Mouse (Mus musculus): ENCODE measurements around the gene Gdf9. TPM values are rescaled to one million over a fixed set of nuclear protein-coding genes. Genes with fewer than 3 reads are reported as not detected.

The Gdf9 gene
- polyA plus RNA-seq, 1 experiment = 2.5 TPM

DNA sequence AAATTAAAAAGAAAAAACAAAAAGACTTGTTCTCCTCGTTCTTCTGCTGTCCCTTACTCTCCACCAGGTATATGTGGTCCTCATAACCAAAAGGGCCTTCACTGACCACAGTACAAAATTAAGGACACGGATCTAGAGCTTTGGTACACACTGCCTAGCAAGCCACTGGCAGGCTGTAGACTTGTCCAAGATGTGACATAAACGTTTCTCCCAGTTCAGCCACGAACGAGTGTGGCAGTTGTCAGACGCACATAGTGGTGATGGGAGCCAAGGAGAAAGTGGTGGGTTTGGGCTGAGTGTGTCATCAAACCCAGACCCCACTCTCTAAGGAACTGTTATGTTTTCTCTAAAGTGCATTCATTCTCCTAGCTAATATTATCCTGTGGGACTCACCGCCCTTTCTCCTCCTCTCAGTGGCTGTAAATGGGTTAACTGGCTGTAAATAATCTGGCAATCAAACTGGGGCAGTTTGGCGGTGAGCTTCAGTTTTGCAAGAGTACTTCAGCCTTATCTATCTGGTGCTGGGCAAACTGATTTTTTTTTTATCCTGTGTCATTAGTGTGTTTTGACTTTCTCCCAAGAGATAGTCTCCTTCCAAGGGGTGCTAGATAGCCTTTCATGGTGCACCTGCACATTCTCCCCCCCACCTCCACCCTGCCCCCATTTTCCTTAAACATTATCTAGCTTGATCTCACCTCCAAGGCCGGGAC lies 679 bp downstream of the Gdf9 start:
- Histone ChIP-seq H3K4me1 (ENCODE audit: control insufficient read depth, insufficient read depth, low read length) (peaks cover 4% of the 10 kb centered on the region; the same call in 1 of the 2 replicates), H3K27ac (ENCODE audit: insufficient read depth, low read length) (peak overlapping the region; percentile 76), H3K27me3 (ENCODE audit: control insufficient read depth, insufficient read depth, low read length) (no peaks in the 10 kb centered on the region), H3K4me3 (replicated peaks; ENCODE audit: insufficient read depth, low read depth, low read length) (peak overlapping the region; percentile 89)
- WGBS = 9% methylated on average over 9 of the region's 9 CpGs
- DNase-seq = no peak
- TF ChIP-seq POLR2A (IDR thresholded peaks at IDR 0.05; ENCODE audit: borderline replicate concordance, insufficient read depth, low read length) (peak; percentile 76; the same call in 1 of the 2 replicates), CTCF (IDR thresholded peaks at IDR 0.05; ENCODE audit: borderline replicate concordance, insufficient read depth, low read depth, low read length) (no peak)

DNA sequence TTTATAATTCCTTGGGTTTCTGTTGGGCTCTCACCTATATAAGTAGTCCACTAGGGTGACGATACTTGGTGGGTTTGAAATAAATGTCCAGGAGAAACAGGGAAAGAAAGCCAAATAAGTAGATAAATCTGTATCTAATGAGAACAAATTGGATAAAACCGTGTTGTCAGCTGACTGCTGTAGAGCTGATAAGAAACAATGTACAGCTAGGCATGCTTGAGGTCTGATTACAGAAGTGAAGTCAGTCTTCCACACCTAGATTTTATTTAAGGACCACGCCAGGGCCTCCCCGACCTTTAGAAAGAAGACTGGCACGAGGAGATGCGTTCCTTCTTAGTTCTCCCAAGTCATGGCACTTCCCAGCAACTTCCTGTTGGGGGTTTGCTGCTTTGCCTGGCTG lies 2.2 kb downstream of the Gdf9 start:
- no peak overlapping the region for H3K27ac ChIP-seq (ENCODE audit: insufficient read depth, low read length)
- peaks cover 4% of the 10 kb centered on the region; the same call in 1 of the 2 replicates for H3K4me1 ChIP-seq (ENCODE audit: control insufficient read depth, insufficient read depth, low read length)
- 74% methylated on average over 6 of the region's 6 CpGs for WGBS
- no peak for DNase-seq
- no peak overlapping the region for H3K4me3 ChIP-seq (replicated peaks; ENCODE audit: insufficient read depth, low read depth, low read length)
- H3K27me3 ChIP-seq (ENCODE audit: control insufficient read depth, insufficient read depth, low read length) = no peaks in the 10 kb centered on the region
- TF ChIP-seq CTCF (IDR thresholded peaks at IDR 0.05; ENCODE audit: borderline replicate concordance, insufficient read depth, low read depth, low read length) (no peak), POLR2A (IDR thresholded peaks at IDR 0.05; ENCODE audit: borderline replicate concordance, insufficient read depth, low read length) (no peak)

DNA sequence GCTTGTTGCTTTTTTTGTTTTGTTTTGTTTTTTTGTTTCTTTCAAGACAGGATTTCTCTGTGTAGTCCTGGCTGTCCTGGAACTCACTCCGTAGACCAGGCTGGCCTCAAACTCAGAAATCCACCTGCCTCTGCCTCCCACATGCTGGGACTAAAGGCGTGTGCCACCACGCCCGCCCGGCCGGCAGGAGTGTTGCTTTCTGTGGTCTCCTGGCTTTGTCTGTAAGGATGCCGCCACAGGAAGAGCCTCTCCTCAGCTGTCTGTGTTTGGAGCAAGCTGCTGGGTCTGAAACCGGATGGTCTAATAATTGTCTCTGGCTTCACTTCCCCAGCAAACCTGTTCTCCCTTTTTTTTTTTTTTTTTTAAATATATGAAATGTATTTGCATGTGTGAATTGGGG lies 4.7 kb downstream of the Gdf9 start:
- Histone ChIP-seq H3K4me3 (replicated peaks; ENCODE audit: insufficient read depth, low read depth, low read length) (no peak overlapping the region), H3K4me1 (ENCODE audit: control insufficient read depth, insufficient read depth, low read length) (no peaks in the 10 kb centered on the region), H3K27ac (ENCODE audit: insufficient read depth, low read length) (no peak overlapping the region), H3K27me3 (ENCODE audit: control insufficient read depth, insufficient read depth, low read length) (no peaks in the 10 kb centered on the region)
- 85% methylated on average over 8 of the region's 8 CpGs for WGBS
- DNase-seq = no peak
- TF ChIP-seq CTCF (IDR thresholded peaks at IDR 0.05; ENCODE audit: borderline replicate concordance, insufficient read depth, low read depth, low read length) (no peak), POLR2A (IDR thresholded peaks at IDR 0.05; ENCODE audit: borderline replicate concordance, insufficient read depth, low read length) (no peak)

DNA sequence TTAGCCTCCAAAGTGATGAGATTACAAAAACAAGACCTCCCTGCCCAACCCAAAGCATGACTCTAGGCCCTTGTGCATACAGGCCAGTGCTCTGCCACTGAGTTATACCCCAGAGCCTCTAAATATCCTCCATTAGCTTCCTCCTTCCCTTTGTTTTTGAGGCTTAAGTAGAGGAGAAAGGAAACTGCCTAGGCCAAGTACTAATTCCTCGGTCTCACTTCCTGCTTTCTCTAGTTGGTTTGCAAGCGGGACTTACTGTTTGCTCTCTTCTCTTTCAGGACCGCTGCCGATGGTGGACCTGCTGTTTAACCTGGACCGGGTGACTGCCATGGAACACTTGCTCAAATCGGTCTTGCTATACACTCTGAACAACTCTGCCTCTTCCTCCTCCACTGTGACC lies 5.5 kb downstream of the Gdf9 start:
- no peak overlapping the region for H3K27ac ChIP-seq (ENCODE audit: insufficient read depth, low read length)
- no peaks in the 10 kb centered on the region for H3K27me3 ChIP-seq (ENCODE audit: control insufficient read depth, insufficient read depth, low read length)
- WGBS = 91% methylated on average over 6 of the region's 6 CpGs
- H3K4me3 ChIP-seq (replicated peaks; ENCODE audit: insufficient read depth, low read depth, low read length) = no peak overlapping the region
- H3K4me1 ChIP-seq (ENCODE audit: control insufficient read depth, insufficient read depth, low read length) = no peaks in the 10 kb centered on the region
- TF ChIP-seq CTCF (IDR thresholded peaks at IDR 0.05; ENCODE audit: borderline replicate concordance, insufficient read depth, low read depth, low read length) = no peak
- TF ChIP-seq POLR2A (IDR thresholded peaks at IDR 0.05; ENCODE audit: borderline replicate concordance, insufficient read depth, low read length) = no peak
- no peak for DNase-seq

DNA sequence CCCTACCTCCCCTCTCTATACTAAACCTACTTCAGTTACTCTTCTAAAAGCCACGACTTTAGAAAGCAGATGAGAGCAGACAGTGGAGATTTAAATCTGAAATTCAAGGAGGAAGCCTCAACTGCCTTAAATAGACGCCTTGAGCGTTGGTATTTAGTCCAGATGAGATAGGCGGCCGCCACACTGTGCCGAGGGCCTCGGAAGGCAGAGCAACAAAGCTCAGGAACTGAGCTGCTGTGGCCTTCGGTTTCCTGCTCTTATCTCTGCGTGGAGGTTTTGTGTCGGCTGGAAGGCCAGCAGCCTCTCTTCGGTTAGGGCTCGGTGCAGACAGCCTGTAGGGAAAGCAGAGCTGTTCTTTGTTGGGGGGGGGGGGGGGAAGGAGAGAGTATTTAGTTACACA lies 11.1 kb downstream of the Gdf9 start:
- Histone ChIP-seq H3K4me1 (ENCODE audit: control insufficient read depth, insufficient read depth, low read length) (no peaks in the 10 kb centered on the region), H3K27ac (ENCODE audit: insufficient read depth, low read length) (no peak overlapping the region), H3K4me3 (replicated peaks; ENCODE audit: insufficient read depth, low read depth, low read length) (no peak overlapping the region), H3K27me3 (ENCODE audit: control insufficient read depth, insufficient read depth, low read length) (no peaks in the 10 kb centered on the region)
- WGBS = 55% methylated on average over 12 of the region's 12 CpGs
- DNase-seq = no peak
- TF ChIP-seq POLR2A (IDR thresholded peaks at IDR 0.05; ENCODE audit: borderline replicate concordance, insufficient read depth, low read length) (no peak), CTCF (IDR thresholded peaks at IDR 0.05; ENCODE audit: borderline replicate concordance, insufficient read depth, low read depth, low read length) (no peak)

DNA sequence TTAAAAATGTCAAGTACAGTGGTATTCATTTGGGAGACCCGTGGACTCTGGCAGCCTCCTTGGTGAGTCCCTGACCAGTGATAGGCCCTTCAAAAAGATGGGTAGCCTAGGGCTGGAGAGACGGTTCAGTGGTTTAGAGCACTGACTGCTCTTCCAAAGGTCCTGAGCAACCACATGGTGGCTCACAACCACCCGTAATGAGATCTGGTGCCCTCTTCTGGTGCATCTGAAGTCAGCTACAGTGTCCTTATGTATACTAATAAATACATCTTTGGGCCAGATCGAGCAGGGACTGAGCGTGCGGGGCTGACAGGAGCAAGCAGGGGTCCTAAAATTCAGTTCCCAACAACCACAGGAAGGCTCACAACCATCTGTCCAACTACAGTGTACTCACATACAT lies 13.0 kb downstream of the Gdf9 start:
- Histone ChIP-seq H3K4me1 (ENCODE audit: control insufficient read depth, insufficient read depth, low read length) (no peaks in the 10 kb centered on the region), H3K27me3 (ENCODE audit: control insufficient read depth, insufficient read depth, low read length) (no peaks in the 10 kb centered on the region), H3K27ac (ENCODE audit: insufficient read depth, low read length) (no peak overlapping the region), H3K4me3 (replicated peaks; ENCODE audit: insufficient read depth, low read depth, low read length) (no peak overlapping the region)
- TF ChIP-seq CTCF (IDR thresholded peaks at IDR 0.05; ENCODE audit: borderline replicate concordance, insufficient read depth, low read depth, low read length) (peak; percentile 61), POLR2A (IDR thresholded peaks at IDR 0.05; ENCODE audit: borderline replicate concordance, insufficient read depth, low read length) (no peak)
- peak; percentile 49 to 52 for DNase-seq
- 11% methylated on average over 6 of the region's 6 CpGs for WGBS

DNA sequence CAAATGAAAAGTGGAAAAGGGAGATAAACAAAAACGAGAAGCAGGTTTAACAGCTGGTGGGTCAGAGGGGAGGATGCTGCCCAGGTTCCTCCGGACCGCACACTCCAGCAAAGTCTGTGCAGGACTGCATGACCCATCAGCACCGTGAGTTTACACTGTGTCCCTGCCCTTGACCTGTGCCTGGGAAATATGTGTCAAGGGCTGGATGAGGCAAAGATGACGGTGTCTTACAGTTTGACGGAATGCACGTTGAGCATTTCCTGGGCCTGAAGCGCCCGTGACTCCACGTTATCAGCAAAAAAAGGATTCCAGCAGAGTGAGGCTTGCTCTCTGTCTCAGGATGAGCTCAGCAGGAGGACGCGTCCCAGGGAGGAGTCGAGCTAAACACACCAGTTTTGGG lies 14.7 kb downstream of the Gdf9 start:
- no peak for DNase-seq
- H3K4me1 ChIP-seq (ENCODE audit: control insufficient read depth, insufficient read depth, low read length) = peaks cover 8% of the 10 kb centered on the region; the same call in 1 of the 2 replicates
- no peak overlapping the region for H3K4me3 ChIP-seq (replicated peaks; ENCODE audit: insufficient read depth, low read depth, low read length)
- WGBS = 86% methylated on average over 13 of the region's 13 CpGs
- no peak for TF ChIP-seq POLR2A (IDR thresholded peaks at IDR 0.05; ENCODE audit: borderline replicate concordance, insufficient read depth, low read length)
- no peak for TF ChIP-seq CTCF (IDR thresholded peaks at IDR 0.05; ENCODE audit: borderline replicate concordance, insufficient read depth, low read depth, low read length)
- H3K27me3 ChIP-seq (ENCODE audit: control insufficient read depth, insufficient read depth, low read length) = no peaks in the 10 kb centered on the region
- no peak overlapping the region for H3K27ac ChIP-seq (ENCODE audit: insufficient read depth, low read length)

DNA sequence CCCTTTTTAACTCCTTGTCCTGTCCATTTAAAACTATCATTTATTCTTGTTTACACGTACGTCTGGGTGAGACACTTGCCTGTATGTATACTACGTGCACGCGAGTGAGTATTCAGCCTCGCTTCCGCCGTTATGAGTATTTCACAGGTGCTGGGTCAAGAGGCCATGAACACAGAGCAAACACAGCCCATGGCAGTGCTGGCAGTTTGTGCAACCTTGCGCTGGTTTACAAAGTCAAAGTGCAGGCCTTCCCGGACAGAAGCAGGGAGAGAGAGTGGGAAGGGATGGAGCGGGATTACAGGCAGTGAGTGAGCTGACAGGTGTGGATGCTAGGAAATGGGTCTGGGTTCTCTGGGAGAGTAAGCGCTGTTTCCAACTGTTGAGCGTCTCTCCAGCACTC lies 15.4 kb downstream of the Gdf9 start:
- peaks cover 12% of the 10 kb centered on the region; the same call in 1 of the 2 replicates for H3K4me1 ChIP-seq (ENCODE audit: control insufficient read depth, insufficient read depth, low read length)
- H3K27ac ChIP-seq (ENCODE audit: insufficient read depth, low read length) = no peak overlapping the region
- DNase-seq = no peak
- H3K4me3 ChIP-seq (replicated peaks; ENCODE audit: insufficient read depth, low read depth, low read length) = no peak overlapping the region
- no peak for TF ChIP-seq CTCF (IDR thresholded peaks at IDR 0.05; ENCODE audit: borderline replicate concordance, insufficient read depth, low read depth, low read length)
- no peak for TF ChIP-seq POLR2A (IDR thresholded peaks at IDR 0.05; ENCODE audit: borderline replicate concordance, insufficient read depth, low read length)
- 95% methylated on average over 13 of the region's 13 CpGs for WGBS
- no peaks in the 10 kb centered on the region for H3K27me3 ChIP-seq (ENCODE audit: control insufficient read depth, insufficient read depth, low read length)
